Mouse (Mus musculus) bone marrow, adult 2 months (tissue): ENCODE results near the gene Srl.

Source experiments
- CTCF ChIP-seq: fragments of 200-500 bp; IDR thresholded peaks from 2 replicates; pipeline ENCODE4 v1.5.1; 2011; ENCODE audit warnings: low read length, control low read depth; ENCODE audit not compliant: control insufficient read depth, insufficient read depth
- POLR2A ChIP-seq: fragments of 200-500 bp; IDR thresholded peaks from 2 replicates; pipeline ENCODE4 v1.6.1; 2011; ENCODE audit warnings: low read depth, mild to moderate bottlenecking, control low read depth, low read length, borderline replicate concordance; ENCODE audit not compliant: control insufficient read depth

DNA sequence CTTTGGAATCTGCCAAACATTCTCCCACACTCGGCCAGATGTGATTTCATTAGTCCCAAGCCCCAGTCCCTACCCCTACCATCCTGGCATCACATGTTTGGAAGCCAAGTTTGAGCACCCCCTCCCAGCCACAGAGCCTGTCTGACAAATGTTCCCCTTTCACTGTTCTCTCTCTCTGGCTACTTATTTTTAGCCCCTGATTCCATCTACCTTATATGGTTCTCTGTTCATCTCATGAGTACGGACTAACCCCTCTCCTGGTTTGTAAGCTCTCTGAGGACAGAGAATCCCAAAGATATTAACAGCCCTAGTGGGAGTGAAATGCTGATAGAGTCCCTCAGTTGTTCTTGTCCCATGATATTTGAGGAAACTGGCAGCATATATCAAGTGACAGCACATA lies 30.2 kb downstream of the Srl start:
- no peak for TF ChIP-seq CTCF
- TF ChIP-seq POLR2A, result no peak
